Mouse (Mus musculus): ENCODE data around the gene Lst1.

The Lst1 gene

GRCm38 (mm10) chr17:35157254-35157653 lies 31.0 kb downstream of the Lst1 start:
- DNase-seq = no peak

DNA sequence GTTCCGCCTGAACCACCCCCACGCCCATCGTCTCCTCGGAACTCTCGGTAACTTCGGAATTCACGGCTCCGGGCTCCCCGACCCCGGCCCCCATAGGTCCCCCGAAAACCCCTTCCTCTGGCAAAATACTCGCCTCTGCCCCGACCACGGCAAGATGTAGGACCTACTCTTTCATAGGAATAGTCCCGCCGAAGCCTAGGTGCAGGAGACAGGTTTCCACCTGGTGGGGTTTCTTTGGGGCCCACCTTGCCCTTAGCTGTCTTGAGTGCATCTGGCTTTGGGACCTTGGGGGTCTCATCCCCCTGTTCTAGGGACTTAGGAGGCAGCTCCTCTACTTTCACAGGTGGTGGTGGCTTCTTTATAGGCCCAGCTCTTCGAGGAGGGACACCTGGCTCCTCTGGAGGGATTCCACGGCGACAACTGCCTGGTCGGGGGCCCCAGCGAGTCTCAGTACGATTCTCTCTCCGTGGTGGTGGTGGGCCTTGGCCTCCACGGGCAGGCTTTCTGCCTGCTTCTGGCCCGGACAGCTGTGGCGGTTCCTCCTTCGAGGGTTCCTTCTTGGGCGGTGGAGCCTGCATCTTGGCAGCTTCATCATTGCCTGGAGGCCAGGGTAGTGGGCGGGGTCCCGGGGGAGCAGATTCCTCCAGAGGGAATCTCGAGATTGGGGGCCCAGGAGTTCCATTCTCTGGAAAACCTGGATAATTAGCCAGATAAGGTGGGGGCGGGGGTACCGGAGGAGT lies 31.6 kb downstream of the Lst1 start:
- no peak for DNase-seq

- DNase-seq = no peak
These were observed 32.8 kb downstream of the Lst1 start for GRCm38 (mm10) chr17:35155451-35155850.

GRCm38 (mm10) chr17:35154616-35155015 lies 33.6 kb downstream of the Lst1 start:
- no peak for DNase-seq

DNA sequence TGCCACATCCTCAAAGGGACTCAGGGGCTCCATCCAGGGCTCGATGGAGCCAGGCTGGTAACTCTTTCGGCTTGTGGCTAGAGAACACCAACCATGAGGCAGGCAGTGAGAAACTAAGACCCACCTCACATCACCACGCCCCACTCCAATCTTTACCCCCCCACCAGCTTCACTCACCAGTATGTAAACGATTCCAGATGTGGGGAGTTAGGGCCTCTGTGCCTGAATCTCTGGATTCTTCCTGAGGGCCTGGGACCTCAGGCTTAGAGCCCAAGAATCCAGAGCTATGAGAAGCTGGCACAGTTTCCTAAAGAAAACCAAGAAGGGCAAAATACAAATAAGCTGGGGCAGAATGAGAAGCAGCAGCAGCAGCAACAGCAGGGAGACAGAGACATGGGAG lies 34.3 kb downstream of the Lst1 start:
- no peak for DNase-seq

GRCm38 (mm10) chr17:35153077-35153476 lies 35.2 kb downstream of the Lst1 start:
- no peak for DNase-seq

GRCm38 (mm10) chr17:35152121-35152520 lies 36.1 kb downstream of the Lst1 start:
- no peak for DNase-seq

- no peak for DNase-seq
These were observed 40.2 kb downstream of the Lst1 start for GRCm38 (mm10) chr17:35147922-35148639.

GRCm38 (mm10) chr17:35147348-35147747 lies 40.9 kb downstream of the Lst1 start:
- no peak for DNase-seq

DNA sequence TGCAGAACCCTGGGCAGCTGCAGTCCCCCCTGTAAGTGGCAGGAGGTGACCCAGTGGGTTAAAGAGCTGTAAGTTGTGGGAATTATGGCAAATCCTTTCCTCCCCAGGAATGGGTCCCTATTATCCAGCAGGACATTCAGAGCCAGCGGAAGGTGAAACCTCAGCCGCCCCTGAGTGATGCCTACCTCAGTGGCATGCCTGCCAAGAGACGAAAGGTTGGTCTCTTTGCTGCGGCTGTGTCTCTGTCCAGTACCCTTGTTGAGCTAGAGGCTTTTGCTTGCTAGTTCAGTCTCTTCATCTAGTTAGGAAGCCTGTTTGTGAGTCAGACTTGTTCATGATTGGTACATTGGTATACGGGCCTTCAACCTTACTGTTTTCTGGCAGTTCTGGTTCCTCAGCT lies 42.1 kb downstream of the Lst1 start:
- DNase-seq = no peak

- DNase-seq = no peak
These were observed 46.3 kb downstream of the Lst1 start for GRCm38 (mm10) chr17:35141971-35142370.

- DNase-seq = no peak
These were observed 47.7 kb downstream of the Lst1 start for GRCm38 (mm10) chr17:35140490-35140996.

DNA sequence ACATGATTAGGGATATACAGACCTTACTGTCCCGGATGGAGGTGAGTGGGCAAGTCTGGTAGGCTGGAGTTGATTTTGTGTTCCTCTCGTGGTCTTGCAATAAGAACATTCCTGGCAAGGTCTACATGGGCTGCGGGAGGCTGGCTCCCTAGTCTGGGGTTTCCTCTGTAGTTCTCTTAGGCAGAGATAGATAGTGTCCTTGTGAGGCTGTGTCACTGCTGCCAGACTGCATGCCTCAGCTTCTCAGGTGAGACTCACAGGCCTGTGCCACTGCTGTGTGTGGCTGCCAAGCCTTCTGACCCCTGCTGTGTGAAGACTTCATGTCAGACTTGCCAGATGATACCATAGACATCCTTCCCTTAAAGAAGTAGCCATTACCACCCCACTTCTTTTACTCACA lies 49.0 kb downstream of the Lst1 start:
- no peak for DNase-seq

GRCm38 (mm10) chr17:35135591-35136320 lies 52.5 kb downstream of the Lst1 start:
- DNase-seq = no peak
